Mouse (Mus musculus) kidney, adult 11 months (tissue): ENCODE data around the gene Spata2l.

Experiments
- DNase-seq: peaks from one replicate; pipeline ENCODE4 v3.0.0; 2022

The Spata2l gene

GRCm38 (mm10) chr8:123193771-123194170 is 42.3 kb downstream of the Spata2l start:
- peak; percentile 61 for DNase-seq

GRCm38 (mm10) chr8:123191908-123192307 is 44.1 kb downstream of the Spata2l start:
- DNase-seq, result no peak

- peak; percentile 73 for DNase-seq
Observed at GRCm38 (mm10) chr8:123190678-123191077, 45.4 kb downstream of the Spata2l start.

GRCm38 (mm10) chr8:123188841-123189240 is 47.2 kb downstream of the Spata2l start:
- DNase-seq, result no peak

- DNase-seq, result no peak
Observed at GRCm38 (mm10) chr8:123188006-123188405, 48.0 kb downstream of the Spata2l start.

- peak; percentile 76 for DNase-seq
Observed at GRCm38 (mm10) chr8:123185566-123186409, 50.2 kb downstream of the Spata2l start, which contains the start of gene Dpep1. Gene Dpep1 (plus strand): TSS chr8:123186242.

GRCm38 (mm10) chr8:123181391-123181790 is 54.6 kb downstream of the Spata2l start:
- peak; percentile 84 for DNase-seq
